Mouse (Mus musculus): ENCODE measurements around the gene Rccd1.

- TF ChIP-seq CTCF (IDR thresholded peaks at IDR 0.05; ENCODE audit: insufficient read depth, low read length) (no peak), POLR2A (IDR thresholded peaks at IDR 0.05; ENCODE audit: borderline replicate concordance, extremely low read depth, low read depth, low read length) (no peak)
Observed at GRCm38 (mm10) chr7:80346830-80347229, 22.6 kb upstream of the Rccd1 start.
